Mouse (Mus musculus) testis, adult 2 months (tissue): ENCODE measurements around the gene Aipl1.

Experiments used
- CTCF ChIP-seq: fragments of 200-500 bp; IDR thresholded peaks from 2 replicates; pipeline ENCODE4 v1.5.1; 2012; ENCODE audit warnings: low read depth, mild to moderate bottlenecking, inconsistent platforms, low read length, moderate library complexity; ENCODE audit not compliant: control insufficient read depth, insufficient read depth, insufficient replicate concordance
- POLR2A ChIP-seq: fragments of 200-500 bp; IDR thresholded peaks from 2 replicates; pipeline ENCODE4 v1.6.1; 2012; ENCODE audit warnings: low read depth, mild to moderate bottlenecking, inconsistent platforms, low read length, moderate library complexity; ENCODE audit not compliant: control insufficient read depth

DNA sequence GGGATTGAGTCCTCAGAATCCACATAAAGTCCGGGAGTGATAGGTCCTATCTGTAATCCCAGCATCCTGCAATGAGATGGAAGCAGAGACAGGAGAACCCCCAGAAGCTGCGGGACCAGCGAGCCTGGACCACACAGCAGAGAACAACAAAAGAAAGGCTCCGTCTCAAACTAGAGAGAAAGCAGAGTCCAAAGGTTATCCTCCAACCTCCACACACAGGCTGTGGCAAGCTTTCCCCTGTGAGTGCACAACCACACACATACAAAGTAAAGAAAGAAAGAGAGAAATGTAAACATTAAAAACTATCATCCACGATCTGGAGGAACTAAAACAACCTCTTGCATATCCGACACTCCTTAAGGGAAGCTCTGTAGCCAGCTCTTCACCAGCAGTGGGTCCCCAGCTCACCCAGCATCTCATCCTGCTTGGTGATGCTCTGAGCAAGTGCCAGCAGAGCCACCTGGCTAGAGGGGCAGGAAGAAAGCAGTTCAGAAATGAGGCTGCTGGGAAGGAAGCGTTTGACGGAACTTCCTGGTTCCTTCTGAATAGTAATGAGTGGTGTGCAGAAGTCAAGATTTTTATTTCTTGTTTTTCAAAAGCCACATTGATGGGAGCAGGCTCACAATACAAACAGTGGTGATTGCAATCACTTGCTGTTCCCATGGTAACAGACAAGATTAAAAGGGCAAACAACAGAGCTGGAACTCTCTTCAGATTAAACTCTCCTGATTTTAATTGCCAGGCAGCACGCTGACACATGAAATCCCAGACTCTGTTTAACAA lies 26.2 kb downstream of the Aipl1 start:
- TF ChIP-seq CTCF (no peak), POLR2A (no peak)
